Mouse (Mus musculus) left cerebral cortex, adult 9 months (tissue): ENCODE measurements at regions not wholly inside any gene's neighbourhood (a gene's known extent, or its start where the extent isn't known, plus 50 kb on each side); places are given as distances from the start of the nearest gene placed in this dataset.

Source experiments
- DNase-seq, 2 experiments: peaks; one replicate each; pipeline ENCODE4 v3.0.0; 2022; ENCODE audit warnings: low spot score in 2 of 2

DNA sequence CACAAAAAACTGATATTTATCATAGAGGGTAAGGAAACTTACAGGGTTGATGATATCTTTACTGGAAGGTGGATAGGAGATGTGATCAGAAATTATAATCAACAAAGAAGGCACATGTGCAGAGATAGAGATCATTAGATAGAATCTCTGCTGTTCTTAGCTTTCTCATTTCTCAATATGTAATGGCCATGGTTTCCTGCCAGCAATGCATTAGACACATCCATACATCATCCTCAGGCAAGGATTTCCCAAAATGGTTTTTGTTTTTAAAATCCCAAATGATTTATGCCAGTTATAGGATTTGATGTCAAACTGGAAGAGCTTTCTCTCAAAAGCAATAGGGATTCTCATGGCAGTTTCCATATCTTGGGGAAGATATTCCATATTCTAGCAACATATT lies 52.0 kb upstream of the C030005K15Rik start:
- DNase-seq: no peak

DNA sequence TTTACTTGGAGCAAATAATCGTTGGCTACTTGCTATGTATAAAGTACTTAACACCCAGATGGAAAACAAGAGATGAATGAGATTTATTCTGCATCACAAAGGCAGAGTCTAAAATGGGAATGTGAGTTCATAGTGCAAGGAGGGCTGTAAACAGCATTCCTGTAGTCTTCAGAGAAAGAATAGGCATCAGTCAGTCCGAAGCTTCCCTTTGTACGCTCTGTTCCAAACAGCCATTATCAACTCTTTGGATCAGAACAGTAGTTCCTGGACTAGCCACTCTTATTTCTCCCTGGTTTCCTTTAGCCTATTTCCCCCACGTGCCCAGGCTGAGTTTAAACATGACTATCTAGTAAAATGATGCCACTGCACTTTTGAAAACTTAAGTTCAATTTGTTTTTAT lies 52.8 kb upstream of the C030005K15Rik start:
- no peak for DNase-seq

DNA sequence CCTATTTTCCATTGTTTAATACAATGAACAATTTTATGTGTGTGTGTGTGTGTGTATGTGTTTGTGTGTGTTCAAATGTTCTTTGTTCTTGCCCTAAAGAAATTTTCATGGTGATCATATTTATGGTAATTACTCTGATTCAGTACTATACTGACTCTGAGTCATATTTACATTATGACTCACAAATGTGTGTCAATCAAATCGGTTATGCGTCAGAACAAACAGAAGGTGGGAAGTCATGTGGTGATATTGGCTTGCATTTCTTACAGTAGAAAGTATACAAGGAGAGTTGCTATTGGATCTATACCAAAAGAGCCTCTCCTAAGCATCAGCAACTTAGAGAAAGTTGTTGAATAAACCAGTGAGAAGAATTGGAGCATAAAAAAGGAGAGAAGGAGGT lies 67.2 kb upstream of the C030005K15Rik start:
- peak in 1 of 2 experiments; percentile 5 for DNase-seq

DNA sequence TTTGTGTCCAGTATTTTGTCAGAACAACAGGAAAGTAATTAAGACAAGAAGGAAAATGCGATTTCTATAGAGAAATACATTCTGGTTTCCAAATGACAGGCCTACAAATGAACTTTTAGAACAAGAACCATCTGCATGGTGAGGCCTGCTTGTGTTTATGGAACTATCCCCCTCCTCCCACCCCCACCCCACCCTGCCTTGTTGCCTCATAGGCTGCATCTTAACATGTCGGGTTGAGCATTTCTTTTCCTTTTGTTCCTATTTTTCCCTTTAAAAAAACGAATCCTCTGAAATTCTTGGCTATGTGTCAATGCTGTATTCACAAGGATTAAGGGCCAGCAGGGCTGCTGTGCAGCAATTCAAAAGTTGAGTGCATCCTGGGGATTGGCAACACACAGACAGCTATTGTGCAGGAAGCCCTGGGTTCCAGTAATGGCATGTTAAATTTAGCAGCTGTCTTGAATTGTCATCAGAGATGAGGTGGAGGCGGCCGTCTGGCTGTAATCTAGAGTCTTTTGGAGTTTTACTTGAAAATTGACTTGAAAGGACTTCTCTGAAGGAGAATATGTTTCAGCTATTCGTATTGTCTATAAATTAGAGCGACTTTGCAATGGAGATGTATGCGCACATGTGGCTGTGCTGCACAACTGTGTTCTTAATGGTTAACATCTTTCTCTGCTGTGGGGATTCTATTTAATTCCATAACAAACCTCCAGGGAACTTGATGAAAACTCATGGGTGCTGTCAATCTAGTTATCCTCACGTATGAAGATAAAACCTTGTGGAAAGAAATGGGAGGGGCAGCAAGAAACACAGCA lies 75.1 kb upstream of the C030005K15Rik start:
- DNase-seq: peak in 1 of 2 experiments; percentile 22

DNA sequence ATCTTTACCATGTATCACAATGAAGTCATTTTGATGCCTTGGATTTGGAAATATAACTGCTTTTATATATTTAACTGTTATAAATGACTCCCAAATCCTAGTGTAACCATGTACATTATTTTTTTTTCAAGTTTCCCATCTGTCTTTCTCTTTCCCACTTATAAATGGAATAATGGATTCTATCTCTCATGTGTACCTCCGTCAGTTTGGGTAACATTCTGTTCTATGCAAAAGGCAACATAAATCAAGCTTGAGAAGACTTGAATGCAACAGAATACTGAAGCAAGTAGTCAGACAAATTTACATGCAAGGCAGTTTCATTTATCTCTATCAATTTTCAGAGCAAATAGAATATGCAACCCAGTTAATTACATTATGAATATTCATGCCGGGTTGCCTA lies 81.4 kb upstream of the C030005K15Rik start:
- no peak for DNase-seq

DNA sequence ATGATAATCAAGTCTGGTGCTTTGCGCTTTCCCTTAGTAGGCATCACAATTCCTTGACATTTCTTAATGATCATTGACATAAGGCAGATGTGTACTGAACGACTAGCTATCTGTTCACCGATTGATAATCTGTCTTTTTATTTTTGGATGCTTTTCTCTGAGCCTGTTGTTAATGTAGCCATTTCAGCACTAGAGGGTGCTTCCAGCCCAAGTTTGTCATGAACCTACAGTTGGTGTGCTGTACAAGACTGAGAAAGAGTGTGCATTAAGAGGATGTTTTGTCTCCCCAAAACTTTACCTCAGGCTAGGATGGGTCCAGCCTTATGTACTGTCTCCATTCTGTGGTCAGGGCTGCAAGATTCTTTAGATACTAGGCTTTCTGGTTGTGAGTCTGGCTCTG lies 116.0 kb upstream of the C030005K15Rik start:
- peak in 1 of 2 experiments; percentile 39 for DNase-seq

DNA sequence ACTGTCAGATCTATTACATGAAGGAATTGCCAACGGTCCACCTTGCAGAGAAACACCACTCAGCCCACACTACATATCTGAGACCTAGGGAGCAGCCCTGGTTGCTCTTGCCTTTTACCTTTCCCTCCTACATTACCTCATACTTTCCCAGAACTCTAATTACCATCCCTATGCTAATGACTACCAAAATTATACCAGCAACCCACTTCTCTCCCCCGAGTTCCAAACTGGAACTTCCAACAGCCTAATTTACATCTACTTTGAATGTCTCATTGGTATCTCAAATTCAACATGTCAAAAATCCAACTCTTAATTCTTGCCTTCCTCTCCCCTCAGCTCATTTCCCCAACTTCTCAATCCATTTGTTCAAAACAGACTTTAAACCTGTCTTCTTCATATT lies 124.9 kb upstream of the C030005K15Rik start:
- DNase-seq: peak; percentile 13 to 33

- no peak for DNase-seq
Observed at GRCm38 (mm10) chr10:97877088-97877487, 150.5 kb upstream of the C030005K15Rik start.

DNA sequence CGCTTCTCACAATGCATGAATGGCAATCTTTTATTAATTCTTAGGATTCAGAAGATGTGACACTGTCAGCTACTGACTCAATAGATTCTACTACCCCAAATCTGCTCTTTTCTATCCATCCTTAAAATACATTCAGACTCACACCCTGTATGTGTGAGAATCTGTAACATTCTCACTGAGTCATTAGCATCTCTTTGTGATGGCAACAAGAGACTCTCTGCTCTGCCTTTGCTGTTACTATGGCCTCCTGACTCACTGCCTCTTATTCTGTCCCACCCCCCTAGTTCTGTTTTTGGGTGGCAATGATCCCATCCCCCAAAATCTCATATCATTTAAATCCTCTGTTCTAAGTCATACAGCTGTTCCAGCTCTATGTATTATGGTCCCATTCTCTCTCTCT lies 159.5 kb upstream of the C030005K15Rik start:
- no peak for DNase-seq

- no peak for DNase-seq
Observed at GRCm38 (mm10) chr10:97905793-97906192, 179.2 kb upstream of the C030005K15Rik start.

DNA sequence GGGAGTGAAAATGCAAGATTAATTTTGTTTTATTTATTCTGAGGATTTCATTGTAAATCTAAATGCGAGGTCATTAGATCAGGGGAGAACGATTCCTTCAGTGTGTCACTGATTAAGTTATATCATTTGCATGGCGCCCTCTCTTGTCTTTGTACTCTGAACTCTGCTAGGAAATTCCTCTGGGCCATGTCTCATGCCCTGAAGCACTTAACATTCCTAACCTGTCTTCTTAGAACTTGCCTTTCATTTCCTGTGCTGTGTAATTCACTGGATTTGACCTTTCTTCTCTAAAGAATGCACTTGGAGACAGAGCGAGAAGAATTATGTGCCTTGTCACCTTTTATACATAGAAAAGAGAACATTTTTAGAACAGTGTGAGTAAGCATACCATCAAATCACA lies 199.0 kb upstream of the C030005K15Rik start:
- DNase-seq: no peak

- DNase-seq: peak; percentile 29 to 75
Observed at GRCm38 (mm10) chr10:97940345-97940744, 213.8 kb upstream of the C030005K15Rik start.

DNA sequence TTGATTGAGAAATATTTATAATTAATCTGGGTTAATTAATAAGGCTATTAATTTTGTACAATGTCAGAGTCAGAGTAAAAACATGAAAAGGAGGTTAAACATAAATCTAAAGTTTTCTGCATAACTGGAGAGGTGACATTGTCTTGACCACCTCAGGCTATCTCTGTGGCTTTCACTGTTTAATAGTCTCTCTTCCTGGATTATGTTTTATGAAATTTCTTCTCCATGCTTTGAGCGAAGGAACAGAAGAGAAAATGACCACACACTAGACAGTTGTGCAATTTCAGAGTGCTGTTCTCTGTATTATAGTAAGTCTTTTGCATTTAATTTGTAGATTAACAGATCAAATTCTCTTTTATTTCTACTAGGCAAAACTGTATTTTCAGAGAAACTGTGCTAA lies 239.3 kb upstream of the C030005K15Rik start:
- no peak for DNase-seq

- DNase-seq: no peak
Observed at GRCm38 (mm10) chr10:97966931-97967330, 240.4 kb upstream of the C030005K15Rik start.

DNA sequence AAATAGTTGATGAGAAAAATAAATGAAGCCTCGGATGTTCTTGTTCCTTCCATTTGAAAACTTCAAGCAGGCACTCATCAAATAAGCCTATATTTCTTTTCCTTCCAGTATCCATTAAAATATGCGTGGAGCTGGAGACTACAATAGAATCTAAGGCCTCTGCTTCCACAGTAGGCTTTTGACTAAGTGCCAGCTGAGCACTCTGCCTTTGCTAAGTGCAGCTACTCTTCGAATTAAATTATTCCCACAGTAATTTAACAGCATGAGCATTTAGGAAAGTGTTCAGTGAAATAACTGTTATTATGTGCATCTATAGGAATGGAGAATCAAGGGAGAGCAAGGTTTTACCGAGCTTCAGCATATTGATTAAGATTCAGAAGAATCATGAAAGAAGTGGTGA lies 280.5 kb upstream of the C030005K15Rik start:
- DNase-seq: peak in 1 of 2 experiments; percentile 24

- no peak for DNase-seq
Observed at GRCm38 (mm10) chr10:98008355-98008754, 281.8 kb upstream of the C030005K15Rik start.

GRCm38 (mm10) chr10:98012916-98013315 lies 286.4 kb upstream of the C030005K15Rik start:
- no peak for DNase-seq

- DNase-seq: no peak
Observed at GRCm38 (mm10) chr10:98014985-98015902, 288.7 kb upstream of the C030005K15Rik start.

GRCm38 (mm10) chr10:98016596-98017304 lies 290.2 kb upstream of the C030005K15Rik start:
- no peak for DNase-seq

DNA sequence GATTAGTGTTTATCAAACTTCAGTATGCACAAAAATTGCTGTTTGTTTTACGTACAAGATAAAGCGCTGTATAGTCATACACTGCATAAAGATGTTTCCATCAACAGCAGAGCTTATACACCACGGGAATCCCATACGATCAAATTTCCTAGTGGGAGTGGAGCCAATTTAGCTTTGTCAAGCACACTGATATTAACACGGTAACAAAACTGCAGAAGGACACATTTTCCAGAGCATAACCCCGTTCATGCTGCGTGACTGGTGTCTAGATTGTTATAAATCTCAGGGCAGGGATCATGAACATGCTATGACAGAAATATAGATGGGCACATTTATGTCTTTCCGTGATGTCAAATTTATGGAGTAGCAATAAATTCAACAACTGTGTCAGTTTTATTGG lies 302.6 kb upstream of the C030005K15Rik start:
- no peak for DNase-seq

GRCm38 (mm10) chr10:98029621-98030020 lies 303.1 kb upstream of the C030005K15Rik start:
- no peak for DNase-seq

DNA sequence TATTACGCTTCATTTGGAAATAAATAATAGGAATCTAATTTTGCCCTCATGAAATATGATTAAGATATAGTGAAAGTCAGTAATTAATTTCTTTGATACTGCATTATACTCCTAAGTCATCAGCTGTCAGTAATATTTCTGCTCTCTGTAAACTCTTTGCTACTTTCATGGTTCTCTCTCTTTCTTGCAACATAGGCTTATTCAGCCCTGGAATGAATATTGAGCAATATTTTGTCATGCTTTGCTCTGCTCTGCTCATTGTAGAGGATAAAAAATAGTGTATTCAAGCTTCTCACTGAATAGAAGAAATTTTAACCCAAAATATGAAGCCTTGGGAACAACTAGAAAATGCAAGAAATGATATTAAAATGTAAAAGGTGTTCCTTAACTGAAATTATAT lies 306.1 kb upstream of the C030005K15Rik start:
- no peak for DNase-seq
